Mouse (Mus musculus): ENCODE measurements around the gene Atf7. TPM values are rescaled to one million over a fixed set of nuclear protein-coding genes. Genes with fewer than 3 reads are reported as not detected.

Gene Atf7
- polyA plus RNA-seq, 1 experiment from 2014 or later: 37.4 TPM

DNA sequence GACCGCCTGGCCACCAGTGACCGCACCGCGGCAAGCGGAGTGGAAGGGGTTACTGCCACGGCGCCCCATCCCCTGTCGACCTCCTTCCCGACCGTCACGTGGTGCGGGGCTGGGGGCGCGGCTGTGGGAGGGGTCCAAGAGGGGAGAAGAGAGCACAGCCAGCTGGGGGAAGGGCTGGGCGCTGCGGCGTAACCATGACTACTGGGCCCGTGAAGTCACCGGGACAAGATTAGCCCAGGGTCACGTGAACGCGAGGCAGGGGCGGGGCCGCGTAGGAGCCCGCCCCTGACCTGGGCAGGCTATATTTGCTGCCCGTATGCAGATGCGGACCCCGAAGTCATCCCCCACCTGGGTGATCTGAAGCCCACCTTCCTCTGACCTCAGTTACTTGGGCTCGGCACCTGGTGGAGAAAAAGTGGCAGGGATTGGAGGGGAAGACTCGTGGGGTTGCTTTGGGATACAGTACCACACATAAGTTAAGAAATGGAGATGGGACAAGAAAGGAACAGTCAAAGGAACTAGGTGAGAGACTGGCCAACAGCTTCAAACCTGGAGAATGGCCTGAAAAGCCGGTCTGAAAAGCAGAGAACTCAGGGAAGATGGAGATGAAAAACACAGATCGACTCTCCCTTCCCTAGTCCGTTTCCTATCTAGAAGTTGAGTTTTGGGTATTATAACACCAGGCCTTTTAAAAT is 114.5 kb downstream of the Atf7 start:
- peak; percentile 93 for DNase-seq (ENCODE audit: low spot score)
- peak; percentile 97 for ATAC-seq
- Histone ChIP-seq H3K4me1 (ENCODE audit: insufficient read depth, low read depth, low read length) (no peaks in the 10 kb centered on the region; the same call in 1 of the 2 replicates), H3K27me3 (replicated peaks; ENCODE audit: insufficient read depth, low read length) (no peaks in the 10 kb centered on the region), H3K36me3 (ENCODE audit: insufficient read depth, low read length) (no peaks in the 10 kb centered on the region), H3K4me2 (replicated peaks; ENCODE audit: low read depth, low read length) (peak overlapping the region; percentile 99), H3K27ac (ENCODE audit: low read length) (peak overlapping the region; percentile 57), H3K9ac (replicated peaks; ENCODE audit: low read depth) (peak overlapping the region; percentile 50), H3K9me3 (ENCODE audit: low read length) (no peaks in the 10 kb centered on the region), H3K4me3 (ENCODE audit: low read depth, low read length) (peak overlapping the region; percentile 60)
- TF ChIP-seq CTCF (IDR thresholded peaks at IDR 0.05): peak; percentile 2; the same call in 1 of the 2 replicates
- no peak for TF ChIP-seq EP300 (IDR thresholded peaks at IDR 0.05)
- WGBS: 3% methylated on average over 29 of the region's 34 CpGs

GRCm38 (mm10) chr15:102510110-102510509 is 115.2 kb downstream of the Atf7 start:
- peak overlapping the region; percentile 60 for H3K4me3 ChIP-seq (ENCODE audit: low read depth, low read length)
- H3K27me3 ChIP-seq (replicated peaks; ENCODE audit: insufficient read depth, low read length): no peaks in the 10 kb centered on the region
- no peaks in the 10 kb centered on the region for H3K36me3 ChIP-seq (ENCODE audit: insufficient read depth, low read length)
- H3K4me2 ChIP-seq (replicated peaks; ENCODE audit: low read depth, low read length): peak overlapping the region; percentile 99
- no peak for DNase-seq (ENCODE audit: low spot score)
- WGBS: 8% methylated on average over 9 of the region's 9 CpGs
- peak overlapping the region; percentile 50 for H3K9ac ChIP-seq (replicated peaks; ENCODE audit: low read depth)
- H3K27ac ChIP-seq (ENCODE audit: low read length): peak overlapping the region; percentile 57
- no peaks in the 10 kb centered on the region for H3K9me3 ChIP-seq (ENCODE audit: low read length)
- ATAC-seq: peak; percentile 27
- no peak for TF ChIP-seq CTCF (IDR thresholded peaks at IDR 0.05)
- no peak for TF ChIP-seq EP300 (IDR thresholded peaks at IDR 0.05)
- no peaks in the 10 kb centered on the region; the same call in 1 of the 2 replicates for H3K4me1 ChIP-seq (ENCODE audit: insufficient read depth, low read depth, low read length)

GRCm38 (mm10) chr15:102508336-102508735 is 116.9 kb downstream of the Atf7 start:
- ATAC-seq (no peak), DNase-seq (ENCODE audit: low spot score) (no peak)
- peaks cover 8% of the 10 kb centered on the region; the same call in 1 of the 2 replicates for H3K36me3 ChIP-seq (ENCODE audit: insufficient read depth, low read length)
- no peak overlapping the region for H3K4me3 ChIP-seq (ENCODE audit: low read depth, low read length)
- no peak for TF ChIP-seq CTCF (IDR thresholded peaks at IDR 0.05)
- TF ChIP-seq EP300 (IDR thresholded peaks at IDR 0.05): no peak
- no peak overlapping the region for H3K4me2 ChIP-seq (replicated peaks; ENCODE audit: low read depth, low read length)
- H3K27ac ChIP-seq (ENCODE audit: low read length): no peak overlapping the region
- H3K9ac ChIP-seq (replicated peaks; ENCODE audit: low read depth): no peak overlapping the region
- 76% methylated on average over 3 of the region's 3 CpGs for WGBS
- H3K27me3 ChIP-seq (replicated peaks; ENCODE audit: insufficient read depth, low read length): no peaks in the 10 kb centered on the region
- H3K4me1 ChIP-seq (ENCODE audit: insufficient read depth, low read depth, low read length): no peaks in the 10 kb centered on the region; the same call in 1 of the 2 replicates
- no peaks in the 10 kb centered on the region for H3K9me3 ChIP-seq (ENCODE audit: low read length)

DNA sequence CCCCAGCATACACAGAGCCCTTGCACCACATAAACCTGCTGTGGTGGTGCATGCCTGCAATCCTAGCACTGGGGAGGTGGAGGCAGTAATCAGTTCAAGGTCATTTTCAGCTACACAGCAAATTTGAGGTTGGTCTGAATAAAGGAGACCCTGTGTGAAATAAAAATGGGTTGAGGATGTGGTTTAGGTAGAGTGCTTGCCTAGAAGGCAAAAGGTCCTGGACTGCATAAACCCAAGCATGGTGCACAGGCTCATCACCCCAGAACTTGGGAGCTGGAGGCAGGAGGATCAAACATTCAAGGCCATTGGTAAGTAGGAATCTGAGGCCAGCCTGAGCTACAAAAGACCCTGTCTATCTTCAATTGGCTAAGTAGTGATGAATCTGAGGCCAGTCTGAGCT is 117.7 kb downstream of the Atf7 start:
- DNase-seq (ENCODE audit: low spot score) (no peak), ATAC-seq (no peak)
- no peaks in the 10 kb centered on the region for H3K27me3 ChIP-seq (replicated peaks; ENCODE audit: insufficient read depth, low read length)
- no peak overlapping the region for H3K4me3 ChIP-seq (ENCODE audit: low read depth, low read length)
- no peak overlapping the region for H3K4me2 ChIP-seq (replicated peaks; ENCODE audit: low read depth, low read length)
- H3K27ac ChIP-seq (ENCODE audit: low read length): no peak overlapping the region
- TF ChIP-seq CTCF (IDR thresholded peaks at IDR 0.05) (no peak), EP300 (IDR thresholded peaks at IDR 0.05) (no peak)
- H3K9ac ChIP-seq (replicated peaks; ENCODE audit: low read depth): no peak overlapping the region
- peaks cover 16% of the 10 kb centered on the region; the same call in 1 of the 2 replicates for H3K36me3 ChIP-seq (ENCODE audit: insufficient read depth, low read length)
- H3K9me3 ChIP-seq (ENCODE audit: low read length): no peaks in the 10 kb centered on the region
- H3K4me1 ChIP-seq (ENCODE audit: insufficient read depth, low read depth, low read length): no peaks in the 10 kb centered on the region; the same call in 1 of the 2 replicates

DNA sequence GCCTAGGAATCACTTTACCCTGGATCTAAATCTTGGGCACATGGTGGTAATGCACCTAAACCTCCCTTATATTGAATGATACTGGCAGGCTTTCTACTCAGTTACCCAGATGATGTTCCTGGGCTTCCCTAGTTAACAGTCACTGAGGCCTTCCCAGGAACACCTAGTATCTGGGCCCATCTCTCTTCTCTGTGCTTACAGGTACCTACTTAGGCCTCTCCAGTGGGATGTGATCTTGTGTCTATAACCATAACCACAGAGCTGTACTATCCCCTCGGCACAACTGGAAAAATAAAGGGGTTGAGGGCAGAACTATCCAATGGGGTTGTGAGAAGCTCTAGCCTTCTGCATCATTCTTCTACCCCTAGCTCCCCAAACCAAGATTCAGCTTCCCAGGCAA is 118.4 kb downstream of the Atf7 start:
- DNase-seq (ENCODE audit: low spot score) (no peak), ATAC-seq (no peak)
- Histone ChIP-seq H3K27ac (ENCODE audit: low read length) (no peak overlapping the region), H3K4me3 (ENCODE audit: low read depth, low read length) (no peak overlapping the region), H3K27me3 (replicated peaks; ENCODE audit: insufficient read depth, low read length) (no peaks in the 10 kb centered on the region), H3K4me2 (replicated peaks; ENCODE audit: low read depth, low read length) (no peak overlapping the region), H3K9ac (replicated peaks; ENCODE audit: low read depth) (no peak overlapping the region), H3K4me1 (ENCODE audit: insufficient read depth, low read depth, low read length) (no peaks in the 10 kb centered on the region; the same call in 1 of the 2 replicates), H3K9me3 (ENCODE audit: low read length) (no peaks in the 10 kb centered on the region), H3K36me3 (ENCODE audit: insufficient read depth, low read length) (peaks cover 17% of the 10 kb centered on the region; the same call in 1 of the 2 replicates)
- TF ChIP-seq EP300 (IDR thresholded peaks at IDR 0.05) (no peak), CTCF (IDR thresholded peaks at IDR 0.05) (no peak)
- WGBS: 84% methylated on average over 1 of the region's 1 CpGs

GRCm38 (mm10) chr15:102506464-102506830 is 118.8 kb downstream of the Atf7 start:
- DNase-seq (ENCODE audit: low spot score) (no peak), ATAC-seq (no peak)
- TF ChIP-seq EP300 (IDR thresholded peaks at IDR 0.05): no peak
- no peak for TF ChIP-seq CTCF (IDR thresholded peaks at IDR 0.05)

More at GRCm38 (mm10) chr15:102506464-102506830, 118.8 kb downstream of the Atf7 start:
- Histone ChIP-seq H3K9ac (replicated peaks; ENCODE audit: low read depth) (no peak overlapping the region), H3K4me2 (replicated peaks; ENCODE audit: low read depth, low read length) (no peak overlapping the region), H3K27me3 (replicated peaks; ENCODE audit: insufficient read depth, low read length) (no peaks in the 10 kb centered on the region), H3K9me3 (ENCODE audit: low read length) (no peaks in the 10 kb centered on the region), H3K36me3 (ENCODE audit: insufficient read depth, low read length) (peaks cover 18% of the 10 kb centered on the region; the same call in 1 of the 2 replicates), H3K27ac (ENCODE audit: low read length) (no peak overlapping the region), H3K4me3 (ENCODE audit: low read depth, low read length) (no peak overlapping the region), H3K4me1 (ENCODE audit: insufficient read depth, low read depth, low read length) (no peaks in the 10 kb centered on the region; the same call in 1 of the 2 replicates)
- WGBS: 3% methylated on average over 2 of the region's 2 CpGs
